Mouse (Mus musculus): ENCODE data around the gene Slc17a2.

GRCm38 (mm10) chr13:23757921-23758320 lies 48.9 kb upstream of the Slc17a2 start:
- TF ChIP-seq POLR2A (IDR thresholded peaks at IDR 0.05; ENCODE audit: borderline replicate concordance, extremely low read depth, low read depth, low read length) (no peak), CTCF (IDR thresholded peaks at IDR 0.05; ENCODE audit: insufficient read depth, low read length) (no peak)
